Mouse (Mus musculus) limb, embryonic 13.5 days (tissue): ENCODE measurements around the gene Ivd. TPM values are rescaled to one million over a fixed set of nuclear protein-coding genes. Genes with fewer than 3 reads are reported as not detected.
A peak's percentile ranks its signal among the peaks of the same experiment; 100 is the strongest.

Experiments
- ATAC-seq: fragments of 200-750 bp; cut with Nextera tagmentation; 2 replicates; pipeline ENCODE4 v1.8.0; 2017; ENCODE audit warnings: low read depth, moderate number of reproducible peaks, moderate TSS enrichment; ENCODE audit not compliant: low FRiP score
- H3K27ac ChIP-seq: fragments of 300-500 bp; sonication (generic); 2 replicates; pipeline ENCODE4 v1.5.1; 2015; ENCODE audit warnings: inconsistent platforms, mild to moderate bottlenecking, moderate library complexity
- H3K27me3 ChIP-seq: fragments of 300-500 bp; sonication (generic); 2 replicates; pipeline ENCODE4 v1.6.1; 2015; ENCODE audit warnings: mild to moderate bottlenecking, inconsistent platforms
- H3K36me3 ChIP-seq: fragments of 300-500 bp; sonication (generic); 2 replicates; pipeline ENCODE4 v1.6.1; 2015; ENCODE audit warnings: inconsistent platforms, mild to moderate bottlenecking, moderate library complexity
- H3K4me1 ChIP-seq: fragments of 300-500 bp; sonication (generic); 2 replicates; pipeline ENCODE4 v1.6.1; 2015; ENCODE audit warnings: inconsistent platforms
- H3K4me2 ChIP-seq: fragments of 300-500 bp; sonication (generic); replicated peaks from 2 replicates; pipeline ENCODE4 v1.6.1; 2015; ENCODE audit warnings: inconsistent platforms, mild to moderate bottlenecking, moderate library complexity
- H3K4me3 ChIP-seq: fragments of 300-500 bp; sonication (generic); 2 replicates; pipeline ENCODE4 v1.5.1; 2015; ENCODE audit warnings: moderate library complexity, mild to moderate bottlenecking, inconsistent platforms
- H3K9ac ChIP-seq: fragments of 300-500 bp; sonication (generic); 2 replicates; pipeline ENCODE4 v1.6.1; 2015; ENCODE audit warnings: mild to moderate bottlenecking, inconsistent platforms
- H3K9me3 ChIP-seq: fragments of 300-500 bp; sonication (generic); 2 replicates; pipeline ENCODE4 v1.6.1; 2016; ENCODE audit warnings: inconsistent platforms
- WGBS: fragments of 180-500 bp; shearing (Covaris S2); methylation state at CpG from one replicate; pipeline ENCODE4 v1.1.7; 2015; 5-methylcytosine and 5-hydroxymethylcytosine counted together
- polyA plus RNA-seq: library from polyadenylated mRNA; unstranded; fragments of >200 nt; fragmentation: Nextera tagmentation; extraction: Ambion mirVana; gene quantifications from 2 replicates; pipeline ENCODE4 v1.2.1, GENCODE M21; 2015

Gene Ivd
- polyA plus RNA-seq, 1 experiment from 2014 or later: 82.6 TPM

DNA sequence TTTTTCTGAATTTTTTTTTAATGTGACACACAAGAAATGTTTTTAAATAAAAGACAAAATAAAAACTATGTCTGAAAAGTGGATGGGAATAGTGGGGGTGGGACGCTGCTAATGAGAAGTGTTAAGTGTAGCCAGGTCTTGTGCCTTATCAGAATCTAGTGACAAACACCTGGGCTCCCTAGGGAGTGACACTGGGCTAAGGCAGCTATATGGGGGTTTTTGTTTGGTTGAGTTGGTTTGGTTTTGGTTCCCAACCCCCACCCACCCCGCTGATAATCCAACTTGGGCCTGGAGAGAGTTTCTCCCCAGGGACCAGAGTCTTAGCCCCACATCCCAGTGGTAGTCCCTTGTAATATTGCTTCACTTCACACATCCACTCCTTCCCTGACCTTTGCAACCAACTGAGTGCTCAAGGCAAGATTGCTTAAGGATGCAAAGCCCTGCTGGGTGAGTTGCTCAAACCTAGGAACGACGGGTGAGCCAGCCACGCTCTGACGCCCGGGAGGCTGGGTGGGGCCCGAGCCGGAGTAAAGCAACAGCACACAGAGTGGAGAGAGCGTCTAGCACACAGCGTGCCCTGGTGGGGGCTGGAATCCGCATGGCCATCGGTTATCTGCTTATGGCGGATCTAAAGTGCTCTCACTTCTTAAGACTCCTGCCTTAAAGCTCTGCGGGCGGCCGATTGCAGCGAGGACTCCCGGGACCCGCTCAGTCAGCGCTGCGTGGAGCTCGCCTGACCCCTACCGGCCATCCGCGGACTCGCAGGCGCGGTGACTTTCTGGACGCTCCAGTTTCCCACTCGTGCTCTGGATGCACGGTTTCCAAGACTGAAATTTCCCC lies 21.3 kb downstream of the Ivd start:
- H3K36me3 ChIP-seq: peaks cover 17% of the 10 kb centered on the region
- H3K4me1 ChIP-seq: peaks cover 6% of the 10 kb centered on the region
- H3K4me2 ChIP-seq: peak overlapping the region; percentile 82
- ATAC-seq: peak; percentile 69
- peak overlapping the region; percentile 46 for H3K4me3 ChIP-seq
- WGBS: 3% methylated on average over 32 of the region's 32 CpGs
- H3K9me3 ChIP-seq: no peaks in the 10 kb centered on the region
- H3K9ac ChIP-seq: peak overlapping the region; percentile 72
- H3K27ac ChIP-seq: no peak overlapping the region
- peaks cover 35% of the 10 kb centered on the region for H3K27me3 ChIP-seq

DNA sequence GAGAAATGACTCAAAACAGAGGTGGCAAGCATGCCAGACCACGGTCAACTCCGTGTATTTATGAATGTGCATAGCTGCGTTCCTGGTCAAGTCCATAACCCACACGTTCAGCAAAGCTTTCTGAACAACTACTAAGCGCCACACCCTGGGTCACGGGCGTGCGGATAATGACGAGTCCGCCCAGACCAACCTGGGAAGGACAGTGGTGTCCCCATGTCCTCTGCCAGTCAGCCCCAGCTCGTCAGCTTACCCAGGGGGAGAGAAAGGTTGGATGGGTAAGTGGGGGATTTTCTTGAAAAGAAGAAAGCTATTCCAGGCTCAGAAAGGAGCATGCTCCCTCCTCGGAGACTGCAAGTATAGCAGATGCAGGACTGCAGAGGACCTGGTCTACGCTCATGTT lies 25.7 kb downstream of the Ivd start:
- ATAC-seq: no peak
- Histone ChIP-seq H3K27me3 (peaks cover 61% of the 10 kb centered on the region), H3K4me3 (no peak overlapping the region), H3K4me1 (peaks cover 9% of the 10 kb centered on the region), H3K9me3 (no peaks in the 10 kb centered on the region), H3K9ac (no peak overlapping the region), H3K27ac (no peak overlapping the region), H3K36me3 (no peaks in the 10 kb centered on the region), H3K4me2 (no peak overlapping the region)
- WGBS: 68% methylated on average over 13 of the region's 13 CpGs

DNA sequence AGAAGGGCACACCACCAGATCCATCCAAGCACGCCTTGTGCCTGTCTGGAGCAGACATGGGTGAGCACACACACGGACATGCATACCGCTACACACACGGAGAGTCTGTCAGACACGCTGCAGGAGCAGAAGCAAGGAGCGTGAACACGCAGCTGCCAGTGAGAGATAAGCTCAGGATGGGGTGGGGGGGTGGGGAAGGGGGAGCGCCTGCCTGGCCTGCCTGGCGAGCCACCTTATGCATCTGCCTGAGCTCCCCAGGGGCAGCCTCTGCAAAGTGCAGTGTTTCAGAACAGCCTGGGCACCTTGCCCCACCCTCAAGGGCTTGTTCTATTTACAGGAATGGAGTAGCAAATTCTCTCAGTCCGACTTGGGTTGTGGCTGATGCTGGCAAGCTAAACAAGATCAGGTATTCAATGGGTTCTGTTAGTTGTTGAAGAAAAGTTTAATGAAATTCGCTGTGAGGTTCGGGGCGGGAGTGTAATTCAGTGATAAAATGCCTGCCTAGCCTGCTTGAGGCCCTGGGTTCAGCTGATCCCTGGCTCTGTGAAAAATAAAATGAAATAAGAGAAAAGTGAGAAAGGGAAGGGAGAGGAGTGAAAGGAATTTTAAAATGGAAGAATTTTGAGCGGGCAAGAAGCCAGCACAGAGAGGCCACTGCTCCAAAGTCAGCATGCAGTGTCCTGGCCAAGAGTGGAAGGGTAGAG lies 26.2 kb downstream of the Ivd start:
- no peak overlapping the region for H3K4me2 ChIP-seq
- H3K4me3 ChIP-seq: no peak overlapping the region
- no peak overlapping the region for H3K27ac ChIP-seq
- no peaks in the 10 kb centered on the region for H3K9me3 ChIP-seq
- H3K27me3 ChIP-seq: peaks cover 67% of the 10 kb centered on the region
- H3K9ac ChIP-seq: no peak overlapping the region
- 28% methylated on average over 14 of the region's 14 CpGs for WGBS
- peaks cover 7% of the 10 kb centered on the region for H3K4me1 ChIP-seq
- ATAC-seq: no peak
- H3K36me3 ChIP-seq: no peaks in the 10 kb centered on the region

DNA sequence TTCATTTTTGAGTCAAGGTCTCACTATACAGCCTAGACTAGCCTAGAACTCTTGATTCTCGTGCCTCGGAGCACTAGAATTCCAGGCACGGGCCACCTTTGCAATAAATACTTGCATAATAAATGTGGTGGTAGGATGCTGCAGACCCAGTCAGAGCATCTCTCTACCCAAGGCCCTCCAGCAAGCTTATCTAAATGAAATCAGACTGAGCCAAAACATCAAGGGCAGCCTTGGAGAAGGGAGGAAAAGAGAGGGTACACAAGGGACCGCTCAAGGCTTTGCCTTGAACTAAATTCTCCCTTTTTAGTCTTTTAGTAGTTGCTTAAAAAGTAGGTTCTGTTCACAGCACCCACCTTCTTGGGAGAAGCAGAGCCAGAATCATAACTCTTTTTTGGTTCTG lies 29.4 kb downstream of the Ivd start:
- no peak overlapping the region for H3K27ac ChIP-seq
- no peaks in the 10 kb centered on the region for H3K36me3 ChIP-seq
- no peaks in the 10 kb centered on the region for H3K9me3 ChIP-seq
- peaks cover 7% of the 10 kb centered on the region for H3K4me1 ChIP-seq
- H3K4me3 ChIP-seq: no peak overlapping the region
- no peak overlapping the region for H3K4me2 ChIP-seq
- no peak overlapping the region for H3K9ac ChIP-seq
- peaks cover 78% of the 10 kb centered on the region for H3K27me3 ChIP-seq
- WGBS: 80% methylated on average over 4 of the region's 4 CpGs
- no peak for ATAC-seq

DNA sequence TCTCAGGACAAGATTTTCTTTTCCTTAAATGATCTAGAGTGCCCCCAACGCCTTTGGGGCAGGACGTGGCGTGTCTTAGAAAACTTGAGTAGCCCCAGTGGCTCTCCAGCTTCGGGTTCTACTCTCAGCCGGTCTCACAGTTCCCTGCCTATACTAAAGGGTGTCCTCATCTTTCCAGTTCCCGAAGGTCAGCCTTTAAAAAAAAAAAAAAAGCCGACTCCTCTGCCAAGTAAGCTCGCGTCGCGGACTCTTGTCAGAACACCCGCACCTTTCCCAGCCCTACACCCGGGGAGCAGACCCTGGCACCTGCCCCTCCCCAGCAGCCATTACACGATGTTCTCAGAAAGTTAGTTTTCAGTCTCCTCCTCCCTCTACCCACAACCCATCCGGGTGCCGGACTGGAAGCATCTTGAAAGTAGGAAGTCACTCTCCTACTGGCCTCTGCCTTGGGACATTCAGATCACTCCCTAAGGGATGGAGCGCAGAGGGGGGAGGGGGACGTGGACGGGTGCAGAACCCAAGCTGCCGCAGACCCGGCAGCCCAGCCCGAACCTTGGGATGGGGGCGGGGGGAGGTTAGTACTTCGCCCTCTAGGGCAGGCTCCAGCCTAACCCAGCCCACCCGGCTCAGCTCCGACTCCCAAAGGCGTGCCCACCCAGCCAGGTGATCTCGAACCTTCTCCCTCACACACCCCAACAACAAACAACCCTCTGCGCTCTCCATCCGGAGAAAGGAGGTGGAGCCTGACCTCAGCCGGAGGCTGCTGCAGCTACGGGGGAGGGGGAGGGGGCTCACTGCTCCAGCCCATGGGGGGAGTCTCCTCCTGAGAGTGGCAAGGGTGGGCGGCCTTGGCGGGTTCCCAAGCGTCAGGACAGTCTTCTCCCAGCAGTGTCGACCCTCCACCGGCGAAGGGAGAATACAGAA lies 34.5 kb downstream of the Ivd start:
- WGBS: 2% methylated on average over 37 of the region's 38 CpGs
- peak overlapping the region; percentile 65 for H3K9ac ChIP-seq

DNA sequence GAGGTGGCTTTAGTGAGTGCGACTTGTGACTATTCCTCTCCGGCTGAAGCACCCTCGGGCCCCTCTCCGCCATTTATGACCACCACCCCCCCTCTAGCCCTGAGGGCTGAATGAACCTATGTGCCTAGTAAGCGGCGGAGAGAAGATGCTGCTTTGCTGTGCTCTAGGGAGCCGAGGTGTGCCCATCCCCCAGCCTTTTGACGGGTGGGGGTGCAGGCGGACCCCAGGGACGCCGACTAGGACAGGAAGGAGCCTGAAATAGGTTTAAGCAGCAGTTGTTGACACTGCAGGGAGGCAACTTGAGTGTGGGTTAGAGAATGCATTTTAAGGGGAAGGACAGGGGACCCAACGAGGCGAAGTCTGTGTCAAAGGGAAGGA lies 35.1 kb downstream of the Ivd start:
- H3K4me3 ChIP-seq: peak overlapping the region; percentile 54
- no peak for ATAC-seq

More for the DNA sequence above, 34.5 kb downstream of the Ivd start:
- Histone ChIP-seq H3K27me3 (peaks cover 90% of the 10 kb centered on the region), H3K27ac (no peak overlapping the region), H3K36me3 (no peaks in the 10 kb centered on the region), H3K4me2 (peak overlapping the region; percentile 92), H3K4me1 (peaks cover 35% of the 10 kb centered on the region), H3K4me3 (peak overlapping the region; percentile 54), H3K9me3 (no peaks in the 10 kb centered on the region)
- 0 out of 2 replicates have a peak, but pooled peaks have one; percentile 2 for ATAC-seq

DNA sequence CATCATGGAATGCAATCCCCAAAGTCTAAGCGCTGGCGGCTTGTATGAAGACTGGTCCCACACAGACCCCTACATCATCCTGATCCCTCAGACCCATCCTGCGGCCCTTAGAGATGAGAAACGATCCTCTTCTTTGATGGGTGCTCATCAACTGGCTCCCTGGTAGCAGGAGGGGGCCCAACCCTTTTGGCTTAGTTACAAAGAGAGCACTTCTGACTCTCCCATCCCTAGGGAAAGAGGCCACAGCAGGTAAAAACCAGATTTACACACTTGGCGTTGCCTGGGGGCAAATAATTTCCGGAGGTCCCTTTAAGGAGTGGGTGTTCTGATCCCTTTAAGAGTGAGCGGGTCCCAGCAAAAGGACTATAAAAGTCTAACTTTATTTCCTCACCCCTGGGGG lies 35.6 kb downstream of the Ivd start:
- peak overlapping the region; percentile 65 for H3K9ac ChIP-seq
- H3K4me3 ChIP-seq: peak overlapping the region; percentile 54
- H3K36me3 ChIP-seq: no peaks in the 10 kb centered on the region
- H3K4me1 ChIP-seq: peaks cover 35% of the 10 kb centered on the region
- peaks cover 84% of the 10 kb centered on the region for H3K27me3 ChIP-seq
- peak overlapping the region; percentile 92 for H3K4me2 ChIP-seq
- ATAC-seq: no peak
- under 1% methylated on average over 7 of the region's 7 CpGs for WGBS
- no peak overlapping the region for H3K27ac ChIP-seq
- H3K9me3 ChIP-seq: no peaks in the 10 kb centered on the region

More for the DNA sequence above, 35.1 kb downstream of the Ivd start:
- WGBS: 0% methylated on average over 13 of the region's 13 CpGs
- Histone ChIP-seq H3K4me1 (peaks cover 35% of the 10 kb centered on the region), H3K9ac (peak overlapping the region; percentile 65), H3K4me2 (peak overlapping the region; percentile 92), H3K27me3 (peaks cover 88% of the 10 kb centered on the region), H3K27ac (no peak overlapping the region), H3K36me3 (no peaks in the 10 kb centered on the region), H3K9me3 (no peaks in the 10 kb centered on the region)

DNA sequence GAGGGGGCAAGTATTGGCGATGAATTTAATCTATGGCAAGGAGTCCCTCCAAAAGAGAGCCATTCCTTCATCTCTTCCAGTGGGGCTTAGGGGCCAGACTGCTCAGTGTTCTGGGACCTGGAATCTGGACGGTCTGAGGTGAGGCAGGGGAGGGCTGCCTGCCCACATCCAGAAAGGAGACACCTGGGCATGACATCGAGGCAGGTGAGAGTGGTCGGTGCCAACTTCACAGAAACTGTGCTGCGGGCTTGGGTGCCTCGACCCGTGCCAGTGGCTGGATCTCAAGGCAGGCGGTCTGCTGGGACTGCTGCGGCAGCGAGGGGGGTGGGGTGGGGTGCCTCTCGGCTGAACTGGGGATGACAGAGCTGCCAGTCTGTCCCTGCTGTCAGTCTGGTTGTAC lies 36.1 kb downstream of the Ivd start:
- no peak for ATAC-seq
- peaks cover 39% of the 10 kb centered on the region for H3K4me1 ChIP-seq
- H3K4me2 ChIP-seq: peak overlapping the region; percentile 92; the same call in 1 of the 2 replicates
- H3K27ac ChIP-seq: no peak overlapping the region
- 5% methylated on average over 11 of the region's 11 CpGs for WGBS
- no peak overlapping the region for H3K9ac ChIP-seq
- peaks cover 84% of the 10 kb centered on the region for H3K27me3 ChIP-seq
- 0 out of 2 replicates have a peak overlapping the region, but pooled peaks have one; percentile 5 for H3K4me3 ChIP-seq
- no peaks in the 10 kb centered on the region for H3K9me3 ChIP-seq
- no peaks in the 10 kb centered on the region for H3K36me3 ChIP-seq

DNA sequence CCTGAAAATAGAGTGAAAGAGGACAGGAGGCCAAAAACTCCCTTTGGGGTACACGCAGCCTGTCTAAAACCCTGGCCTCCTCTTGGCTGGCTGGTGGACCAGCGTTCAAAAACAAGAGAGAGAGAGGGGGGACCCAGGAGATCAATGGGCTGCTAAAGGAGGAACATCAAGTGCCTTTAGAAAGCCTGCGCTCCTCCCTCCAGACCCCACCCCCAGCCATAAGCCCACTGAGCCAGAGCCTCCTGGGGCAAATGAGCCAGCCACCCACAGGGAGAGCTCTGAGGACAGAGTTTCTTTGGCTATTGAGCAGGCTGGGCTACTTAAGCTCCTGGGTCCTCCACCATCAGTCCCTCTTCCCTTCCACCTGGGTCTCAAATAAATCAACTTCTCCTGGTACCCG lies 37.0 kb downstream of the Ivd start:
- Histone ChIP-seq H3K9me3 (no peaks in the 10 kb centered on the region), H3K4me3 (no peak overlapping the region), H3K9ac (no peak overlapping the region), H3K36me3 (no peaks in the 10 kb centered on the region), H3K27ac (no peak overlapping the region), H3K27me3 (peaks cover 84% of the 10 kb centered on the region), H3K4me1 (peaks cover 47% of the 10 kb centered on the region), H3K4me2 (no peak overlapping the region)
- 7% methylated on average over 4 of the region's 4 CpGs for WGBS
- no peak for ATAC-seq

DNA sequence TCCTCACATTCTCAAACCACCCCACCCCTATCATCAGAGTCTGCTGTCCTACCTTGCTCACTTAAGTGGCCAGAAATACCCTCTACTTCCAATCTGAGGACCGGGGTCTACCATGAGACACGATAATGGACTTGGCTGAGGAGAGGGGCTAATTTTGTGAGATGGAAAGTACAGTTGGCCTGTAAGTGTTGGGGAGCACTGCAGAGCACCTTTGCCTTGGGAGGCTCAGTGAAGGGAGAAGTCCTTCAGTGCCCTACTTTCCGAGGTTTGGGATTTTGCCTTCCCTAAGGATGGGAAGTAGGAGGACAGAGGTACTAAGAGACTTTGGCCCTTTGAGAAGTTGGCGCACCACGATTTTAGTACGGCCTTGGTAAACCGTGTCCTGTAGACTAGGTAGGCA lies 37.6 kb downstream of the Ivd start:
- H3K9ac ChIP-seq: no peak overlapping the region
- ATAC-seq: no peak
- 22% methylated on average over 7 of the region's 7 CpGs for WGBS
- no peak overlapping the region for H3K4me3 ChIP-seq
- H3K36me3 ChIP-seq: no peaks in the 10 kb centered on the region
- H3K4me2 ChIP-seq: no peak overlapping the region
- H3K27ac ChIP-seq: no peak overlapping the region
- no peaks in the 10 kb centered on the region for H3K9me3 ChIP-seq
- H3K27me3 ChIP-seq: peaks cover 84% of the 10 kb centered on the region
- H3K4me1 ChIP-seq: peaks cover 47% of the 10 kb centered on the region

DNA sequence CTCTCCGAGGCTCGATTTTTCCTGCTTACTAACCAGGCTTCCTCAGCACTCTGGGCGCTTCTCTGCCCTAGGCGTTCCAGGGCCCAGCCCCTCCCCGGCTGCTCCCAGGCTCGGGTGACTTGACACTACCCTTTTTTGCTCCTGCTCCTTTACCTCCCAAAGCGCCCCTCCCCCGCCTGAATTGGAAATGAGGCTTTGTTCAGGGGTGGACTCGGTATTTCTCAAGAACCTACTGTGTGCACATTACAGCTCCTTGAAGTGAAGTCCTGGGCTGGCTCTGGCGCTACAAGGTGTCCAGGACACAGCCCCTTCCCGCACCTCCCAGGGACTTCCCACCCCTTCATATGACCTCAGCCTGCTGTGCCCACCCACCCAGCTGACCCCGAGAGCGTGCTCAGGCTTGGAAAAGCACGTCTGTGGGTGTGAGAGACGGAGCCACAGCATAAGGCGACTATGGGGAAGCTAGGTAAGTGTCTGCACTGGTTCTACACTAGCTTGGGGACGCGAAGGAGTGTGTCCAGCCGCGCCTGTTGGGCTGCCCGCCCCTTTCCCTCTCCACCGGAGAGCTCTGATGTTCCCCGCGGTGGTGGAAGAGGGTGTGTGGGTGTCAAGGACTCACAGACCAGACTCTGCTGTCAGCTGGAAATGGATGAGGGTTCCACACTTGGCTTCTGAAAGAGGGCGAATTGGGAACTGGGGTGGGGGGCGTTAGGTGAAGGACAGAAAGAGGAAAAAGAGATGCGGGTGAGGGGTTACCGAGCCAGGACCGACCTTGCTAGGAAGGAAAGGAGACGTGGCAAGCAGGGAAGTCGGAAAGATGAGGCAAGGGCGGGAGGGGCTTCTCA lies 38.4 kb downstream of the Ivd start, which contains the start of gene Bahd1:
Bahd1 (plus strand) TSS at position 397 of the 845 bp plus-strand sequence.
- Histone ChIP-seq H3K36me3 (no peaks in the 10 kb centered on the region), H3K9me3 (no peaks in the 10 kb centered on the region), H3K4me3 (peak within 1 kb of the TSS; percentile 90), H3K27me3 (peaks cover 82% of the 10 kb centered on the region), H3K9ac (peak within 1 kb of the TSS; percentile 68), H3K4me1 (peaks cover 47% of the 10 kb centered on the region), H3K4me2 (peak within 1 kb of the TSS; percentile 99), H3K27ac (no peak within 1 kb of the TSS)
- ATAC-seq: no peak
- WGBS: 1% methylated on average over 32 of the region's 32 CpGs
